Mouse (Mus musculus) stomach, postnatal 0 days (tissue): ENCODE results near the gene Rnase4. TPM values are rescaled to one million over a fixed set of nuclear protein-coding genes. Genes with fewer than 3 reads are reported as not detected.
A peak's percentile ranks its signal among the peaks of the same experiment; 100 is the strongest.

Source experiments
- ATAC-seq: fragments of 200-750 bp; cut with Nextera tagmentation; 2 replicates; pipeline ENCODE4 v1.8.0; 2017; ENCODE audit not compliant: low FRiP score, low TSS enrichment
- DNase-seq: peaks from one replicate; pipeline ENCODE4 v3.0.0-alpha.2; 2016; ENCODE audit warnings: low spot score
- H3K27ac ChIP-seq: fragments of 300-500 bp; sonication (generic); replicated peaks from 2 replicates; pipeline ENCODE4 v1.5.1; 2014; ENCODE audit warnings: mild to moderate bottlenecking, control low read depth
- H3K27me3 ChIP-seq: fragments of 300-500 bp; sonication (generic); 2 replicates; pipeline ENCODE4 v1.6.1; 2014; ENCODE audit warnings: low read length; ENCODE audit not compliant: control insufficient read depth, insufficient read depth
- H3K36me3 ChIP-seq: fragments of 300-500 bp; sonication (generic); 2 replicates; pipeline ENCODE4 v1.6.1; 2014; ENCODE audit warnings: low read length, mixed read lengths; ENCODE audit not compliant: control insufficient read depth, insufficient read depth
- H3K4me1 ChIP-seq: fragments of 300-500 bp; sonication (generic); replicated peaks from 2 replicates; pipeline ENCODE4 v1.6.1; 2014; ENCODE audit warnings: antibody characterized with exemption; ENCODE audit not compliant: control insufficient read depth, insufficient read depth
- H3K4me2 ChIP-seq: fragments of 300-500 bp; sonication (generic); replicated peaks from 2 replicates; pipeline ENCODE4 v1.6.1; 2014; ENCODE audit warnings: low read depth, mild to moderate bottlenecking, control low read depth, moderate library complexity
- H3K4me3 ChIP-seq: fragments of 300-500 bp; sonication (generic); 2 replicates; pipeline ENCODE4 v1.5.1; 2014; ENCODE audit warnings: low read depth, low read length, control low read depth
- H3K9ac ChIP-seq: fragments of 300-500 bp; sonication (generic); 2 replicates; pipeline ENCODE4 v1.6.1; 2014; ENCODE audit warnings: mild to moderate bottlenecking, low read length, control low read depth, mixed read lengths
- H3K9me3 ChIP-seq: fragments of 300-500 bp; sonication (generic); 2 replicates; pipeline ENCODE4 v1.6.1; 2016; ENCODE audit warnings: low read length; ENCODE audit not compliant: control insufficient read depth
- CTCF ChIP-seq: IDR thresholded peaks from 2 replicates; pipeline ENCODE4 v1.5.1; 2016; ENCODE audit warnings: antibody characterized with exemption, low read depth, mild to moderate bottlenecking, moderate library complexity
- EP300 ChIP-seq: optimal IDR thresholded peaks from 2 replicates; pipeline ENCODE3; 2016; ENCODE audit warnings: antibody characterized with exemption
- WGBS: fragments of 180-500 bp; shearing (Covaris S2); extraction: QIAGEN DNeasy Blood & Tissue Kit; methylation state at CpG from one replicate; pipeline ENCODE4 v1.1.7; 2014; 5-methylcytosine and 5-hydroxymethylcytosine counted together
- polyA plus RNA-seq: library from polyadenylated mRNA; unstranded; fragments of >200 nt; fragmentation: Nextera tagmentation; extraction: Ambion mirVana; gene quantifications from 2 replicates; pipeline ENCODE4 v1.2.1, GENCODE M21; 2015

The Rnase4 gene
- polyA plus RNA-seq, 1 experiment from 2014 or later: 152 TPM

GRCm38 (mm10) chr14:51146685-51147084 is 55.8 kb downstream of the Rnase4 start, which contains the start of gene Rnase1:
Rnase1 (minus strand) TSS chr14:51146785.
- ATAC-seq: no peak
- TF ChIP-seq CTCF: no peak
- no peak for TF ChIP-seq EP300
- no peaks in the 10 kb centered on the region for H3K4me1 ChIP-seq

GRCm38 (mm10) chr14:51148006-51148405 is 57.1 kb downstream of the Rnase4 start:
- no peak overlapping the region for H3K4me3 ChIP-seq
- 54% methylated on average over 3 of the region's 3 CpGs for WGBS
- H3K9ac ChIP-seq: no peak overlapping the region
- H3K36me3 ChIP-seq: no peaks in the 10 kb centered on the region
- no peaks in the 10 kb centered on the region for H3K27me3 ChIP-seq
- H3K27ac ChIP-seq: peak overlapping the region; percentile 24
- TF ChIP-seq EP300 (no peak), CTCF (no peak)
- H3K4me2 ChIP-seq: no peak overlapping the region
- no peak for DNase-seq
- ATAC-seq: no peak
- no peaks in the 10 kb centered on the region for H3K9me3 ChIP-seq
- no peaks in the 10 kb centered on the region for H3K4me1 ChIP-seq

More at GRCm38 (mm10) chr14:51146685-51147084, 55.8 kb downstream of the Rnase4 start, which contains the start of gene Rnase1:
- no peaks in the 10 kb centered on the region for H3K9me3 ChIP-seq
- H3K9ac ChIP-seq: no peak within 1 kb of the TSS
- no peak within 1 kb of the TSS for H3K4me2 ChIP-seq
- H3K27me3 ChIP-seq: no peaks in the 10 kb centered on the region
- peak within 1 kb of the TSS; percentile 49 for H3K27ac ChIP-seq
- no peaks in the 10 kb centered on the region for H3K36me3 ChIP-seq
- 50% methylated on average over 2 of the region's 2 CpGs for WGBS
- DNase-seq: no peak
- no peak within 1 kb of the TSS for H3K4me3 ChIP-seq

- Histone ChIP-seq H3K4me2 (no peak overlapping the region), H3K4me1 (no peaks in the 10 kb centered on the region), H3K4me3 (no peak overlapping the region), H3K36me3 (no peaks in the 10 kb centered on the region), H3K9ac (no peak overlapping the region), H3K27me3 (no peaks in the 10 kb centered on the region), H3K27ac (no peak overlapping the region), H3K9me3 (no peaks in the 10 kb centered on the region)
- DNase-seq (no peak), ATAC-seq (no peak)
- WGBS: 50% methylated on average over 5 of the region's 5 CpGs
- TF ChIP-seq CTCF: no peak
- TF ChIP-seq EP300: no peak
Measured at GRCm38 (mm10) chr14:51149164-51149563, 58.3 kb downstream of the Rnase4 start.

- Histone ChIP-seq H3K4me2 (no peak overlapping the region), H3K36me3 (no peaks in the 10 kb centered on the region), H3K27me3 (no peaks in the 10 kb centered on the region), H3K4me1 (no peaks in the 10 kb centered on the region), H3K9me3 (no peaks in the 10 kb centered on the region), H3K9ac (no peak overlapping the region), H3K4me3 (no peak overlapping the region), H3K27ac (no peak overlapping the region)
- DNase-seq: no peak
- ATAC-seq: no peak
- no peak for TF ChIP-seq CTCF
- TF ChIP-seq EP300: no peak
- 75% methylated on average over 3 of the region's 3 CpGs for WGBS
Measured at GRCm38 (mm10) chr14:51150206-51150831, 59.4 kb downstream of the Rnase4 start.

- H3K9ac ChIP-seq: no peak overlapping the region
- no peaks in the 10 kb centered on the region for H3K27me3 ChIP-seq
- no peaks in the 10 kb centered on the region for H3K36me3 ChIP-seq
- H3K9me3 ChIP-seq: no peaks in the 10 kb centered on the region
- ATAC-seq: no peak
- H3K4me3 ChIP-seq: no peak overlapping the region
- DNase-seq: no peak
- TF ChIP-seq CTCF (no peak), EP300 (no peak)
- H3K4me1 ChIP-seq: no peaks in the 10 kb centered on the region
- H3K27ac ChIP-seq: no peak overlapping the region
- 57% methylated on average over 5 of the region's 5 CpGs for WGBS
- H3K4me2 ChIP-seq: no peak overlapping the region
Measured at GRCm38 (mm10) chr14:51152249-51152870, 61.5 kb downstream of the Rnase4 start.

Other genes starting within 250 kb of the Rnase4 start
- 6.2 and 7.8 TPM in 2 replicates for gene Tep1, start 220.5 kb upstream of the Rnase4 start, polyA plus RNA-seq
- 0.31 and 0.33 TPM in 2 replicates for gene Klhl33, start 193.6 kb upstream of the Rnase4 start, polyA plus RNA-seq
- gene Osgep, start 166.2 kb upstream of the Rnase4 start, polyA plus RNA-seq: 69.4 and 71.7 TPM in 2 replicates
- 92.1 and 100.0 TPM in 2 replicates for gene Apex1, start 166.1 kb upstream of the Rnase4 start, polyA plus RNA-seq
- 38.3 and 42.7 TPM in 2 replicates for gene Pip4p1, start 160.2 kb upstream of the Rnase4 start, polyA plus RNA-seq
- 44.7 and 48.6 TPM in 2 replicates for gene Pnp, start 160.0 kb upstream of the Rnase4 start, polyA plus RNA-seq
- not detected in 2 replicates for gene Gm49342, start 146.6 kb upstream of the Rnase4 start, polyA plus RNA-seq
- gene Pnp2, start 135.1 kb upstream of the Rnase4 start, polyA plus RNA-seq: 0.33 and 0.40 TPM in 2 replicates
- 0.11 and 0.23 TPM in 2 replicates for gene Rnase10, start 83.3 kb upstream of the Rnase4 start, polyA plus RNA-seq
- gene Rnase9, start 49.2 kb upstream of the Rnase4 start, polyA plus RNA-seq: not detected in 2 replicates
- gene Rnase11, start 40.9 kb upstream of the Rnase4 start, polyA plus RNA-seq: not detected in 2 replicates
- gene Rnase12, start 33.4 kb upstream of the Rnase4 start, polyA plus RNA-seq: 0.52 and 0.57 TPM in 2 replicates
- not detected in 2 replicates for gene Olfr750, start 16.6 kb upstream of the Rnase4 start, polyA plus RNA-seq
- gene Ang, start 73 bp downstream of the Rnase4 start, polyA plus RNA-seq: 27.7 and 29.5 TPM in 2 replicates
- gene Eddm3b, start 23.3 kb downstream of the Rnase4 start, polyA plus RNA-seq: not detected in 2 replicates
- gene Rnase6, start 32.8 kb downstream of the Rnase4 start, polyA plus RNA-seq: 1.2 and 1.3 TPM in 2 replicates
- gene Rnase1, start 55.7 kb downstream of the Rnase4 start, polyA plus RNA-seq: 21.1 and 24.2 TPM in 2 replicates
- 0.31 and 0.39 TPM in 2 replicates for gene Rnase2b, start 71.2 kb downstream of the Rnase4 start, polyA plus RNA-seq
- gene Ang2, start 108.1 kb downstream of the Rnase4 start, polyA plus RNA-seq: 0.46 and 0.76 TPM in 2 replicates
- not detected in 2 replicates for gene Ear14, start 112.3 kb downstream of the Rnase4 start, polyA plus RNA-seq
- gene Rnase2a, start 165.0 kb downstream of the Rnase4 start, polyA plus RNA-seq: not detected in 2 replicates